Mouse (Mus musculus) ES-Bruce4 (cell line): ENCODE measurements around the gene 4921517D22Rik.

Experiments used
- CTCF ChIP-seq: IDR thresholded peaks from one replicate; pipeline ENCODE4 v1.8.1; 2011; ENCODE audit warnings: low read depth, low read length
- EP300 ChIP-seq: IDR thresholded peaks from 2 replicates; pipeline ENCODE4 v1.6.1; 2011; ENCODE audit warnings: low read depth, low read length; ENCODE audit not compliant: insufficient read depth
- POLR2A ChIP-seq: IDR thresholded peaks from one replicate; pipeline ENCODE4 v1.8.1; 2011; ENCODE audit warnings: low read length; ENCODE audit not compliant: insufficient read depth

GRCm38 (mm10) chr13:59719475-59719874 lies 25.6 kb upstream of the 4921517D22Rik start:
- TF ChIP-seq CTCF (no peak), EP300 (no peak), POLR2A (no peak)
